Mouse (Mus musculus) MEL (cell line): ENCODE measurements around the gene Slc4a4. TPM values are rescaled to one million over a fixed set of nuclear protein-coding genes. Genes with fewer than 3 reads are reported as not detected.
A peak's percentile ranks its signal among the peaks of the same experiment; 100 is the strongest.

Source experiments
- DNase-seq: peaks from one replicate; pipeline ENCODE4 v3.0.0; 2011; ENCODE audit warnings: low read depth, low spot score
- H3K27ac ChIP-seq: 2 replicates; pipeline ENCODE4 v1.5.1; 2012; ENCODE audit warnings: low read depth, mild to moderate bottlenecking, control low read depth, low read length, moderate library complexity; ENCODE audit not compliant: control insufficient read depth
- H3K27me3 ChIP-seq, 2 experiments: fragments of 150-350 bp in 1 of 2; sonication (generic) in 1 of 2; 2 replicates each; pipeline ENCODE4 v1.6.1; 2012; ENCODE audit warnings: low read length in 2 of 2, mild to moderate bottlenecking in 2 of 2, improper control_type of control experiment in 1 of 2, moderate library complexity in 1 of 2; ENCODE audit not compliant: insufficient read depth in 2 of 2, control insufficient read depth in 1 of 2
- H3K36me3 ChIP-seq, 2 experiments: 2 replicates each; pipeline ENCODE4 v1.6.1; 2012 to 2014; ENCODE audit warnings: low read length in 2 of 2, improper control_type of control experiment in 1 of 2, inconsistent platforms in 1 of 2, mild to moderate bottlenecking in 1 of 2; ENCODE audit not compliant: insufficient read depth in 2 of 2, control insufficient read depth in 1 of 2
- H3K4me1 ChIP-seq, 2 experiments: fragments of 150-350 bp in 1 of 2; sonication (generic) in 1 of 2; 2 replicates each; pipeline ENCODE4 v1.6.1; 2012; ENCODE audit warnings: low read length in 2 of 2, improper control_type of control experiment in 1 of 2, mild to moderate bottlenecking in 1 of 2; ENCODE audit not compliant: insufficient read depth in 2 of 2, control insufficient read depth in 1 of 2
- H3K4me3 ChIP-seq, 2 experiments: fragments of 150-350 bp in 1 of 2; sonication (generic) in 1 of 2; 2 replicates each; pipeline ENCODE4 v1.5.1; 2012; ENCODE audit warnings: low read depth in 2 of 2, low read length in 2 of 2, mild to moderate bottlenecking in 2 of 2, moderate library complexity in 2 of 2, control low read depth in 1 of 2, improper control_type of control experiment in 1 of 2; ENCODE audit not compliant: control insufficient read depth in 1 of 2, insufficient read depth in 1 of 2
- H3K79me2 ChIP-seq: 2 replicates; pipeline ENCODE4 v1.6.1; 2012; ENCODE audit warnings: mild to moderate bottlenecking, low read length, moderate library complexity; ENCODE audit not compliant: control insufficient read depth, poor library complexity, insufficient read depth
- H3K9ac ChIP-seq: 2 replicates; pipeline ENCODE4 v1.6.1; 2012; ENCODE audit warnings: low read depth, mild to moderate bottlenecking, control low read depth, low read length, moderate library complexity; ENCODE audit not compliant: control insufficient read depth, poor library complexity, severe bottlenecking
- H3K9me3 ChIP-seq: fragments of 150-350 bp; sonication (generic); replicated peaks from 2 replicates; pipeline ENCODE4 v1.6.1; 2012; ENCODE audit warnings: mild to moderate bottlenecking, low read length, improper control_type of control experiment, moderate library complexity; ENCODE audit not compliant: insufficient read depth
- CHD1 ChIP-seq: IDR thresholded peaks from 2 replicates; pipeline ENCODE4 v1.6.1; 2012; ENCODE audit warnings: low read depth, mild to moderate bottlenecking, inconsistent platforms, low read length, improper control_type of control experiment
- CTCF ChIP-seq, 3 experiments: IDR thresholded peaks in 2 of 3; conservative IDR thresholded peaks in 1 of 3; 2 replicates each; pipeline ENCODE4 v1.5.1; 2011 to 2012; ENCODE audit warnings: low read length in 3 of 3, low read depth in 2 of 3, mild to moderate bottlenecking in 2 of 3, improper control_type of control experiment in 1 of 3, inconsistent platforms in 1 of 3, mixed read lengths in 1 of 3, moderate library complexity in 1 of 3; ENCODE audit not compliant: control insufficient read depth in 1 of 3, insufficient read depth in 1 of 3, poor library complexity in 1 of 3, severe bottlenecking in 1 of 3
- E2F4 ChIP-seq: IDR thresholded peaks from 2 replicates; pipeline ENCODE4 v1.6.1; 2011; ENCODE audit warnings: low read depth, low read length, improper control_type of control experiment, borderline replicate concordance
- EP300 ChIP-seq, 2 experiments: IDR thresholded peaks; 2 replicates each; pipeline ENCODE4 v1.6.1; 2011; ENCODE audit warnings: improper control_type of control experiment in 2 of 2, low read length in 2 of 2, low read depth in 1 of 2, mild to moderate bottlenecking in 1 of 2
- ETS1 ChIP-seq: IDR thresholded peaks from 2 replicates; pipeline ENCODE4 v1.6.1; 2012; ENCODE audit warnings: low read depth, mild to moderate bottlenecking, inconsistent platforms, low read length, improper control_type of control experiment, moderate library complexity
- GABPA ChIP-seq: IDR thresholded peaks from 2 replicates; pipeline ENCODE4 v1.6.1; 2012; ENCODE audit warnings: low read depth, mild to moderate bottlenecking, inconsistent platforms, low read length, improper control_type of control experiment, moderate library complexity
- GATA1 ChIP-seq: IDR thresholded peaks from 2 replicates; pipeline ENCODE4 v1.6.1; 2011; ENCODE audit warnings: low read depth, low read length, improper control_type of control experiment
- JUND ChIP-seq: IDR thresholded peaks from 2 replicates; pipeline ENCODE4 v1.6.1; 2011; ENCODE audit warnings: low read depth, mild to moderate bottlenecking, improper control_type of control experiment, low read length
- KAT2A ChIP-seq: conservative IDR thresholded peaks from 2 replicates; pipeline ENCODE4 v1.6.1; 2012; ENCODE audit warnings: low read depth, low read length, improper control_type of control experiment, inconsistent platforms
- MAX ChIP-seq: IDR thresholded peaks from 2 replicates; pipeline ENCODE4 v1.6.1; 2011; ENCODE audit warnings: low read length, improper control_type of control experiment
- MXI1 ChIP-seq: IDR thresholded peaks from 2 replicates; pipeline ENCODE4 v1.6.1; 2011; ENCODE audit warnings: mild to moderate bottlenecking, low read depth, low read length, improper control_type of control experiment
- MYC ChIP-seq: IDR thresholded peaks from 2 replicates; pipeline ENCODE4 v1.6.1; 2011; ENCODE audit warnings: low read depth, mild to moderate bottlenecking, low read length, improper control_type of control experiment, moderate library complexity
- NELFE ChIP-seq: IDR thresholded peaks from 2 replicates; pipeline ENCODE4 v1.6.1; 2011; ENCODE audit warnings: low read depth, low read length, improper control_type of control experiment
- POLR2A ChIP-seq, 2 experiments: IDR thresholded peaks; 2 replicates each; pipeline ENCODE4 v1.6.1; 2011 to 2012; ENCODE audit warnings: low read length in 2 of 2, mild to moderate bottlenecking in 2 of 2, control low read depth in 1 of 2, improper control_type of control experiment in 1 of 2, low read depth in 1 of 2, moderate library complexity in 1 of 2; ENCODE audit not compliant: control insufficient read depth in 1 of 2, insufficient read depth in 1 of 2, poor library complexity in 1 of 2
- POLR2AphosphoS2 ChIP-seq: IDR thresholded peaks from 2 replicates; pipeline ENCODE4 v1.6.1; 2011; ENCODE audit warnings: low read length, improper control_type of control experiment
- POLR2AphosphoS5 ChIP-seq: IDR thresholded peaks from 2 replicates; pipeline ENCODE4 v1.6.1; 2012; ENCODE audit warnings: low read depth, borderline replicate concordance, mild to moderate bottlenecking, inconsistent platforms, low read length, moderate library complexity, mixed read lengths
- RAD21 ChIP-seq: IDR thresholded peaks from 2 replicates; pipeline ENCODE4 v1.6.1; 2011; ENCODE audit warnings: mild to moderate bottlenecking, low read depth, low read length, improper control_type of control experiment
- RCOR1 ChIP-seq: IDR thresholded peaks from 2 replicates; pipeline ENCODE4 v1.6.1; 2012; ENCODE audit warnings: low read depth, mild to moderate bottlenecking, inconsistent platforms, low read length, improper control_type of control experiment
- SIN3A ChIP-seq: IDR thresholded peaks from 2 replicates; pipeline ENCODE4 v1.6.1; 2012; ENCODE audit warnings: low read length, improper control_type of control experiment, inconsistent platforms
- SMC3 ChIP-seq: IDR thresholded peaks from 2 replicates; pipeline ENCODE4 v1.6.1; 2011; ENCODE audit warnings: low read depth, low read length, improper control_type of control experiment
- TBP ChIP-seq: IDR thresholded peaks from 2 replicates; pipeline ENCODE4 v1.8.0; 2011; ENCODE audit warnings: low read depth, low read length, improper control_type of control experiment
- USF1 ChIP-seq: IDR thresholded peaks from 2 replicates; pipeline ENCODE4 v1.6.1; 2014; ENCODE audit warnings: low read depth, mild to moderate bottlenecking, inconsistent platforms, low read length, improper control_type of control experiment, moderate library complexity
- ZC3H11A ChIP-seq: IDR thresholded peaks from 2 replicates; pipeline ENCODE4 v1.6.1; 2012; ENCODE audit warnings: low read depth, mild to moderate bottlenecking, inconsistent platforms, low read length, improper control_type of control experiment
- ZKSCAN1 ChIP-seq: IDR thresholded peaks from 2 replicates; pipeline ENCODE4 v1.6.1; 2012; ENCODE audit warnings: low read depth, mild to moderate bottlenecking, inconsistent platforms, low read length, improper control_type of control experiment, moderate library complexity
- ZNF384 ChIP-seq: IDR thresholded peaks from 2 replicates; pipeline ENCODE4 v1.6.1; 2012; ENCODE audit warnings: low read depth, mild to moderate bottlenecking, inconsistent platforms, low read length, improper control_type of control experiment
- polyA plus RNA-seq, 2 experiments: library from polyadenylated mRNA; stranded (reverse) in 1 of 2; unstranded in 1 of 2; fragments of >175 nt in 1 of 2; fragments of >200 nt in 1 of 2; gene quantifications; 2 replicates each; pipeline versions ENCODE4 v1.2.1 to v1.2.4; 2012; ENCODE audit warnings: low replicate concordance in 2 of 2, low read depth in 1 of 2; ENCODE audit not compliant: insufficient read length in 2 of 2, insufficient read depth in 1 of 2, missing spikeins in 1 of 2
- total RNA-seq: library from RNA; depleted of rRNA; stranded (reverse); fragments of 300-350 nt; gene quantifications from 2 replicates; pipeline ENCODE4 v1.2.3, GENCODE M21; 2012

Slc4a4 gene
- total and polyA plus RNA-seq, 3 experiments, result not detected

DNA sequence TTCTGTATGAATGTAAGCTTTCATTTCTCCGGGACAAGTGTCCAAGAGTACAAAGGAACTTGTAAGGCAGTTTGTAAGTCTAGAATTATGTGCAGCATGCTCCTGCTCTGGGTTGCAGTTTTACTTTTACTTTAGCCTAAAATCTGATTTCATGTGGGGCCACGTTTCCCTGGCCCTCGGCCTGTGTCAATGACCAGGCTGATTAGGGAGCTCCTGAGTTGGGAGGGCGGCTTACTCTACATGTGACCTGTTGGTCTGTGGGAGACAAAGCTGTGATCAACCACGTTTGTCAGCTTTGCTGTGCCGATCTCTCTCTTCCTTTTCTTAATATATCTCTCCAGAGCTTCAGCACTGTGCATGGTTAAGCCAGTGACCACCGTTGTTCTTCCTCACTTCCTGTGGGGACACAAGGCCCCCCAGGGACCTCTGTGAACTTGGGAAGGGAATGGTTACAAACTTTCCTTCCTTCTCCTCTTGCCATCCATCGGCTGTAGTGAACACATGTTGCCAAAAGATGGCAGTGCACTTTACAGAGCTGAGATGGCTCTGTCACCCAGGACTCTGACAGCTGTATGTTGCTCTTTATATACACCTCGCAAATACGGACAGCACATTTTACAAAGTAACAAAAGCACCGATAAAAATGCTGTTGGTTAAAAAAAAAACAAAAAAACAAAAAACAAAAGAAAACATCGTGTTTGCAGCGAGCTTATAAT is 41.7 kb downstream of the Slc4a4 start:
- no peaks in the 10 kb centered on the region for H3K9me3 ChIP-seq
- peak; percentile 21 for DNase-seq
- H3K36me3 ChIP-seq, result no peaks in the 10 kb centered on the region
- no peaks in the 10 kb centered on the region for H3K27me3 ChIP-seq
- H3K79me2 ChIP-seq, result no peaks in the 10 kb centered on the region
- no peak overlapping the region for H3K4me3 ChIP-seq
- no peak overlapping the region for H3K9ac ChIP-seq
- no peak for TF ChIP-seq MYC
- TF ChIP-seq MAX, result no peak
- TF ChIP-seq RAD21, result peak; percentile 47
- peak in 2 of 3 experiments; percentile 43 to 47; a peak in 4 of 6 replicates for TF ChIP-seq CTCF (IDR thresholded peaks at IDR 0.05 in 2 of 3, conservative IDR thresholded peaks at IDR 0.05 in 1 of 3; ENCODE audit: control insufficient read depth in 1 of 3, insufficient read depth in 1 of 3, low read depth in 2 of 3, low read length in 3 of 3, poor library complexity in 1 of 3, severe bottlenecking in 1 of 3)
- no peak; the same call in 1 of the 2 replicates for TF ChIP-seq ZC3H11A
- TF ChIP-seq ZKSCAN1, result no peak
- no peak for TF ChIP-seq NELFE
- TF ChIP-seq KAT2A, result no peak
- peak; percentile 46 for TF ChIP-seq SMC3
- no peak overlapping the region for H3K27ac ChIP-seq
- H3K4me1 ChIP-seq, result no peaks in the 10 kb centered on the region

DNA sequence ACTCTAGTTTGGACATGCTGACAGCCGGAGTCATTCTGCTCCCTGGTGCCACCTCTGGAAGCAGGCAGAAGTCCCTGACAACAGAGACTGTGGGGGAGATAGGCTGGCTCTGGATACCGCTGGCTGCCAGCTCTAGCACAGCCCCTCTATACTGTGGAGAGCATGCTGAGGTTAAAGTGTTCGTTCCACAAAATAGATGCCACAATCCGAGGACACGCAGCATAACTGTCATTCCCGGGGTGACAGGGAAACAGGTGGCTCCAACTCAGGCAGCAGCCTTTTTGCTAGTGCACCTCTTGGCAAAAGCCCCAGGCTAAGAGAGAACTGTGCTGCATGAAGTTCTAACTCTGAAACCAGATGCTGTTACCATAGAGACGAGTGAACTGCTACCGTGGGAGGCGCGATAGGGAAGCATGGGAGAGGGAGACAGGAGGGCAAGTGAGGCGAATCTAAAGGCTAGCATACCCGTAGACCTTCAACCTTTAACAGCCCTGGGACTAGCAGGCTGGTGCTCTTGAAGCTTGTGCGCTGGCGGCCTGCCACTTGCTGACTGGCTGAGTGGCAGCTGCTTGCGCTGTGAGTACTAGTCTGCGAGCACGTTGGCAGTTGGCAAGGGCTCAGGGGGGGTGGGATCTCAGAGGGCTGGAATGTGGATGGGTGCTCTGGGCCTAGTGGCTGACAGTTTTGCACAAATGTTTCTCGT is 42.9 kb downstream of the Slc4a4 start:
- H3K4me3 ChIP-seq, result no peak overlapping the region
- no peaks in the 10 kb centered on the region for H3K4me1 ChIP-seq
- DNase-seq, result no peak
- no peaks in the 10 kb centered on the region for H3K9me3 ChIP-seq
- TF ChIP-seq ZKSCAN1 (no peak), EP300 (IDR thresholded peaks at IDR 0.05; ENCODE audit: low read depth in 1 of 2, low read length in 2 of 2) (no peak), POLR2AphosphoS2 (no peak), RCOR1 (no peak), USF1 (no peak)
- H3K79me2 ChIP-seq, result no peaks in the 10 kb centered on the region
- no peaks in the 10 kb centered on the region for H3K27me3 ChIP-seq
- H3K27ac ChIP-seq, result no peak overlapping the region
- H3K36me3 ChIP-seq, result no peaks in the 10 kb centered on the region
- H3K9ac ChIP-seq, result no peak overlapping the region

DNA sequence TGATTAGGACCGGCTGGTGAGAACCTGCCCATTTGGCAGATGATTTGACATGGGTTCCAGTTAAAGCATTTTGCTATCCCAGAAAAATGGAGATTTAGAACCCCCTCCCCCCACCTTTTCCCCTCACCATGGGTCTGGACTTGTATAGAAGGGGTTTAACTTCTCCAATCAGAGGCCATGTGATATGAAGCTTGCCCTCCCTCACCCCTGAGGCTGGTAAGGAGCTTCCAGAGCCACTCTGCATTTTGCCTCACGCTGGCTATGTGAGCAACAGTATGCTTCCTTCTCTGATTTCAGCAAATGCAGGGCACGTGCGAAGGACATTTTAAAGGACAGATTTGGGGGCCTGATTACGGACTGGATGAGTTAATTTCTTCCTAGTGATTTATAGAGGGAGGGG is 43.5 kb downstream of the Slc4a4 start:
- TF ChIP-seq POLR2A (IDR thresholded peaks at IDR 0.05; ENCODE audit: control insufficient read depth in 1 of 2, insufficient read depth in 1 of 2, low read depth in 1 of 2, low read length in 2 of 2, poor library complexity in 1 of 2) (no peak), CTCF (IDR thresholded peaks at IDR 0.05 in 2 of 3, conservative IDR thresholded peaks at IDR 0.05 in 1 of 3; ENCODE audit: control insufficient read depth in 1 of 3, insufficient read depth in 1 of 3, low read depth in 2 of 3, low read length in 3 of 3, poor library complexity in 1 of 3, severe bottlenecking in 1 of 3) (no peak), CHD1 (no peak), GABPA (no peak), E2F4 (no peak), SMC3 (no peak), GATA1 (no peak), SIN3A (no peak), POLR2AphosphoS5 (no peak), TBP (no peak), JUND (no peak), ZC3H11A (no peak), ZNF384 (no peak), MXI1 (no peak), ETS1 (no peak)
- TF ChIP-seq, all 39 proteins: peak for 0
- H3K27ac ChIP-seq, result no peak overlapping the region
- H3K9ac ChIP-seq, result no peak overlapping the region
- H3K36me3 ChIP-seq, result no peaks in the 10 kb centered on the region
- no peak overlapping the region for H3K4me3 ChIP-seq
- H3K9me3 ChIP-seq, result no peaks in the 10 kb centered on the region
- no peaks in the 10 kb centered on the region for H3K4me1 ChIP-seq
- no peak for DNase-seq
- H3K27me3 ChIP-seq, result no peaks in the 10 kb centered on the region
- no peaks in the 10 kb centered on the region for H3K79me2 ChIP-seq
